Mouse (Mus musculus) ES-Bruce4 (cell line): ENCODE results near the gene Ets2. TPM values are rescaled to one million over a fixed set of nuclear protein-coding genes. Genes with fewer than 3 reads are reported as not detected.

Source experiments
- H3K27ac ChIP-seq: 2 replicates; pipeline ENCODE4 v1.5.1; 2012; ENCODE audit warnings: low read length, inconsistent platforms; ENCODE audit not compliant: insufficient read depth
- H3K27me3 ChIP-seq: 2 replicates; pipeline ENCODE4 v1.6.1; 2012; ENCODE audit warnings: mild to moderate bottlenecking, low read length, inconsistent platforms; ENCODE audit not compliant: control insufficient read depth, poor library complexity, insufficient read depth, severe bottlenecking
- H3K36me3 ChIP-seq: 2 replicates; pipeline ENCODE4 v1.6.1; 2012; ENCODE audit warnings: inconsistent platforms, mild to moderate bottlenecking, low read length, moderate library complexity; ENCODE audit not compliant: control insufficient read depth, poor library complexity, insufficient read depth, severe bottlenecking
- H3K4me1 ChIP-seq: one replicate; pipeline ENCODE4 v1.8.1; 2011; ENCODE audit warnings: low read length; ENCODE audit not compliant: control insufficient read depth, insufficient read depth
- H3K4me3 ChIP-seq: 2 replicates; pipeline ENCODE4 v1.5.1; 2011; ENCODE audit warnings: low read depth, mild to moderate bottlenecking, low read length
- H3K9ac ChIP-seq: 2 replicates; pipeline ENCODE4 v1.6.1; 2012; ENCODE audit warnings: low read depth, mild to moderate bottlenecking, inconsistent platforms; ENCODE audit not compliant: poor library complexity, severe bottlenecking
- H3K9me3 ChIP-seq: replicated peaks from 2 replicates; pipeline ENCODE4 v1.6.1; 2012; ENCODE audit warnings: mild to moderate bottlenecking, low read length, inconsistent platforms; ENCODE audit not compliant: control insufficient read depth, poor library complexity, insufficient read depth, severe bottlenecking
- CTCF ChIP-seq: IDR thresholded peaks from one replicate; pipeline ENCODE4 v1.8.1; 2011; ENCODE audit warnings: low read depth, low read length
- EP300 ChIP-seq: IDR thresholded peaks from 2 replicates; pipeline ENCODE4 v1.6.1; 2011; ENCODE audit warnings: low read depth, low read length; ENCODE audit not compliant: insufficient read depth
- POLR2A ChIP-seq: IDR thresholded peaks from one replicate; pipeline ENCODE4 v1.8.1; 2011; ENCODE audit warnings: low read length; ENCODE audit not compliant: insufficient read depth
- polyA plus RNA-seq: library from polyadenylated mRNA; stranded (reverse); fragments of >200 nt; gene quantifications from 2 replicates; pipeline ENCODE4 v1.2.4, GENCODE M21; 2011; ENCODE audit warnings: low read depth; ENCODE audit not compliant: missing spikeins, insufficient read depth, insufficient read length

The Ets2 gene
- polyA plus RNA-seq, 1 experiment: 32.5 TPM

DNA sequence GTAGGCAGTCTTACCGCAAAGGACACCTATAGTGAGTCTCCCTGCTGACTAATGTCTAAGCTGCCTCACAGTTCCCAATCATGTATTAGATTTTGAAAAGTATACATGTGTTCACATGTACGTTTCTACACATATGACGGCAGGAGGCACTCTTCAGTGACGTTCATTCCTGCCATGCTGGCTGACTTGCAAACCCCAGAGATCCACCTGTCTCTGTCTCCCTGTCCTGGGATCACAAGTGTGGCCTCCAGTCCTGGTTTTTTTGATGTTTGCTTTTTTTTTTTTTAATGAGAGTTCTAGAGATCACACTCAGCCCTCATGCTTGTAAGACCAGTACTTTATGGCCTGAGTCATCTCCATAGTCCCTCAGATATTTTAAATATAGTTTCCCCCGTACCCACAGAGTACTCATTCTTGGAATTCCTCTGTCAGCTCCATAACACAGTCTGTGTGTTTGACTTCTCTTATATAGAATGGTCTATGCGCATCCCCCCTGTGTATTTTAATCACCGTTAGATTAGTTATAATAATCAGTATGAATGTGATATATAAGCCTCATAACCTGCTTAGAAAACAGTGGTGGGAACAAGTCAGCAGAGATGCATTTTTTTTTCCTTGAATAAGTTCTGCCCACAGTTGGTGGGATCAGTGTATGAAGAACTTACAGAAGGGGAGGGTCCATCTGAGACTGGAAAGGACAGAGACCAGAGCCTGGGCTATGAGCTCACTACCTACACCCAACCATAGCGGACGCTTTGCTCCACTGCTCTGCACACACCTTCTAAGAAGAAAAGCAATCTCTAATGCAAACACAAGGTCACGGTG is 40.3 kb downstream of the Ets2 start:
- TF ChIP-seq POLR2A (no peak), CTCF (no peak), EP300 (no peak)
- Histone ChIP-seq H3K9me3 (no peaks in the 10 kb centered on the region), H3K36me3 (no peaks in the 10 kb centered on the region), H3K9ac (no peak overlapping the region), H3K27me3 (no peaks in the 10 kb centered on the region), H3K4me3 (no peak overlapping the region), H3K27ac (no peak overlapping the region), H3K4me1 (no peaks in the 10 kb centered on the region)

GRCm38 (mm10) chr16:95742740-95743030 is 40.8 kb downstream of the Ets2 start:
- H3K36me3 ChIP-seq: no peaks in the 10 kb centered on the region
- TF ChIP-seq POLR2A (no peak), EP300 (no peak), CTCF (no peak)
- no peaks in the 10 kb centered on the region for H3K4me1 ChIP-seq
- H3K27ac ChIP-seq: no peak overlapping the region
- no peaks in the 10 kb centered on the region for H3K27me3 ChIP-seq
- H3K9ac ChIP-seq: no peak overlapping the region
- no peaks in the 10 kb centered on the region for H3K9me3 ChIP-seq
- H3K4me3 ChIP-seq: no peak overlapping the region

GRCm38 (mm10) chr16:95743104-95743503 is 41.2 kb downstream of the Ets2 start:
- H3K27me3 ChIP-seq: no peaks in the 10 kb centered on the region
- TF ChIP-seq POLR2A: no peak
- no peak for TF ChIP-seq CTCF
- TF ChIP-seq EP300: no peak
- H3K4me3 ChIP-seq: no peak overlapping the region

DNA sequence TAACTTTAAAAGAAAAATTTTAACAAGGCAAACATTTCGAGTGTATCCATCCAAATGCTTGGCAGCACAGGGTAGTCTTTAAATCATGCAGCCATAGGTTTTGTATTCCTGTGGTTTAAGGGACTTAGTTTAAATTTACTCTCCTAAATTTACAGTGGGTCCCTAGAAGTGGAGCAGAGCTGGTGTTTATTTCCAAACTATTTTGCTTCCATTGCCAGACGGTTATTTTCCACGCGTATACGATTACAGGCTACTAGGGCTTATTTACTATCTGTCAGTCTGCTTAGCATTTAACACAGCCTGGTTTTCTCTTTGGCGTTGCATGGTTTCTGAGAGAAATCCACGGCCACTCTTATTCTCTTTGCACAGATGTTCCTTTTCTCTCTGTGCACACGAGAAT is 42.9 kb downstream of the Ets2 start:
- Histone ChIP-seq H3K27ac (no peak overlapping the region), H3K9me3 (no peaks in the 10 kb centered on the region), H3K36me3 (no peaks in the 10 kb centered on the region), H3K4me3 (no peak overlapping the region), H3K27me3 (no peaks in the 10 kb centered on the region; the same call in 1 of the 2 replicates), H3K4me1 (no peaks in the 10 kb centered on the region), H3K9ac (no peak overlapping the region)
- TF ChIP-seq CTCF (no peak), POLR2A (no peak)

More at GRCm38 (mm10) chr16:95743104-95743503, 41.2 kb downstream of the Ets2 start:
- Histone ChIP-seq H3K4me1 (no peaks in the 10 kb centered on the region), H3K36me3 (no peaks in the 10 kb centered on the region), H3K27ac (no peak overlapping the region), H3K9me3 (no peaks in the 10 kb centered on the region), H3K9ac (no peak overlapping the region)

- no peaks in the 10 kb centered on the region for H3K36me3 ChIP-seq
- TF ChIP-seq EP300: no peak
- no peak for TF ChIP-seq CTCF
- TF ChIP-seq POLR2A: no peak
- no peaks in the 10 kb centered on the region for H3K9me3 ChIP-seq
- no peaks in the 10 kb centered on the region; the same call in 1 of the 2 replicates for H3K27me3 ChIP-seq
- no peaks in the 10 kb centered on the region for H3K4me1 ChIP-seq
- no peak overlapping the region for H3K27ac ChIP-seq
- no peak overlapping the region for H3K9ac ChIP-seq
- H3K4me3 ChIP-seq: no peak overlapping the region
Observed at GRCm38 (mm10) chr16:95745685-95746084, 43.8 kb downstream of the Ets2 start.

DNA sequence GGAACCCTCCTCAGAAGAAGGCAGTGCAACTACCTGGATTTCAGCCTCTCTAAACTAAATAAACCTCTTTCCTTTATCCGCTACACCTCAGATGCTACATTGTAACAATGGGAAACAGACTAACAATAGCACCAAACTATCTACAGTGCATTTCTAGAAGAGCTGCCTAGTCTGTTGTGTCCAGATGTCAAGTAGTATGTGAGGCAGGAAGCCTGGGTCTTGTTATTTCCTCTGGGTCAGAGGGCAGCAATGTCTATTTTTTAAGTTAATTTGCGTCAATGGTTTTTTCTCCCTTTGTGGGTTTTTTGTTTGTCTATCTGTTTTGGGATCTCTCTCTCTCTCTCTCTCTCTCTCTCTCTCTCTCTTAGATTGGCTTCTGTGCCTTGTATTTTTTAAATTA is 44.7 kb downstream of the Ets2 start:
- H3K4me3 ChIP-seq: no peak overlapping the region
- TF ChIP-seq EP300 (no peak), POLR2A (no peak), CTCF (no peak)
- H3K9ac ChIP-seq: no peak overlapping the region
- H3K36me3 ChIP-seq: no peaks in the 10 kb centered on the region
- no peak overlapping the region for H3K27ac ChIP-seq
- H3K27me3 ChIP-seq: no peaks in the 10 kb centered on the region; the same call in 1 of the 2 replicates
- no peaks in the 10 kb centered on the region for H3K9me3 ChIP-seq
- no peaks in the 10 kb centered on the region for H3K4me1 ChIP-seq
